Mouse (Mus musculus): ENCODE measurements at regions not wholly inside any gene's neighbourhood (a gene's known extent, or its start where the extent isn't known, plus 50 kb on each side); places are given as distances from the start of the nearest gene placed in this dataset.

GRCm38 (mm10) chr16:29802085-29802484 is 223.0 kb downstream of the Opa1 start:
- DNase-seq: no peak

- no peak for DNase-seq
Observed at GRCm38 (mm10) chr16:29802603-29803002, 223.5 kb downstream of the Opa1 start.

- DNase-seq: no peak
Observed at GRCm38 (mm10) chr16:29807859-29808258, 228.7 kb downstream of the Opa1 start.

- DNase-seq: no peak
Observed at GRCm38 (mm10) chr16:29808851-29809250, 229.7 kb downstream of the Opa1 start.

GRCm38 (mm10) chr16:29813411-29814038 is 234.4 kb downstream of the Opa1 start:
- DNase-seq: no peak

GRCm38 (mm10) chr16:29814039-29814438 is 234.9 kb downstream of the Opa1 start:
- DNase-seq: peak; percentile 87

GRCm38 (mm10) chr16:29814655-29815054 is 235.5 kb downstream of the Opa1 start:
- DNase-seq: no peak

GRCm38 (mm10) chr16:29815200-29815599 is 236.1 kb downstream of the Opa1 start:
- DNase-seq: no peak

- no peak for DNase-seq
Observed at GRCm38 (mm10) chr16:29815632-29816337, 236.7 kb downstream of the Opa1 start.

- DNase-seq: no peak
Observed at GRCm38 (mm10) chr16:29816681-29817369, 237.7 kb downstream of the Opa1 start.

GRCm38 (mm10) chr16:29818807-29819440 is 239.8 kb downstream of the Opa1 start:
- DNase-seq: no peak

GRCm38 (mm10) chr16:29820704-29821103 is 241.6 kb downstream of the Opa1 start:
- no peak for DNase-seq

GRCm38 (mm10) chr16:29822110-29822509 is 242.1 kb upstream of the Hes1 start:
- no peak for DNase-seq

GRCm38 (mm10) chr16:29822843-29823401 is 241.3 kb upstream of the Hes1 start:
- no peak for DNase-seq

- DNase-seq: no peak
Observed at GRCm38 (mm10) chr16:29826927-29827326, 237.3 kb upstream of the Hes1 start.

GRCm38 (mm10) chr16:29827776-29828175 is 236.4 kb upstream of the Hes1 start:
- DNase-seq: no peak

- no peak for DNase-seq
Observed at GRCm38 (mm10) chr16:29829457-29829856, 234.7 kb upstream of the Hes1 start.

- no peak for DNase-seq
Observed at GRCm38 (mm10) chr16:29830101-29830500, 234.1 kb upstream of the Hes1 start.

- no peak for DNase-seq
Observed at GRCm38 (mm10) chr16:29833298-29833697, 230.9 kb upstream of the Hes1 start.

- DNase-seq: no peak
Observed at GRCm38 (mm10) chr16:29833875-29834274, 230.3 kb upstream of the Hes1 start.

- no peak for DNase-seq
Observed at GRCm38 (mm10) chr16:29834669-29835068, 229.5 kb upstream of the Hes1 start.

GRCm38 (mm10) chr16:29837025-29837629 is 227.1 kb upstream of the Hes1 start:
- no peak for DNase-seq

- no peak for DNase-seq
Observed at GRCm38 (mm10) chr16:29837874-29838273, 226.3 kb upstream of the Hes1 start.

Measured in kidney, adult 18-20 months (tissue).